Mouse (Mus musculus): ENCODE results near the gene C1qtnf4.

C1qtnf4 gene

GRCm38 (mm10) chr2:90938362-90938761 lies 52.7 kb downstream of the C1qtnf4 start:
- no peak for DNase-seq (ENCODE audit: low read depth)

DNA sequence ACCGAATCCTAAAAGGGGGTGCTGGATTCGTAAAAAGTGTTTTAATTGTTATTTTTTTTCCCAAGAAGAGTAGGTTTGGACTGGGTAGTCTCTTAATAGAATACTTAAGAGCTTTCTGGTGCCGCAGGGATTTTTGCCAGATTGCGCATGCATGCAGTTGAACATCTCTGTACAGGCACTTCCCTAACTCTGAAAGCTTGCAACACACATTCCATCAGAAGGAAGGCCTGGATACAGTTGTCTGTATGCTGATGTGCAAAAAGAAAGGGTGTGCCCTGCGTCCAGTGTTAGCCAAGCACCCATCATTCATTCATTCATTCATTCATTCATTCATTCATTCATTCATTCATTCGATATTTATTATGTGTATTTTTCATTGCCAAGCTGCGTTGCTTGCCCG lies 54.1 kb downstream of the C1qtnf4 start:
- no peak for DNase-seq (ENCODE audit: low read depth)

Data from fibroblast of lung, adult 2 months (primary cell).